Mouse (Mus musculus) kidney, adult 2 months (tissue): ENCODE data around the gene Fbxl15.

Source experiments
- CTCF ChIP-seq: fragments of 200-500 bp; conservative IDR thresholded peaks from 2 replicates; pipeline ENCODE4 v1.5.1; 2011; ENCODE audit warnings: low read depth, mild to moderate bottlenecking, control low read depth, low read length, moderate library complexity, mixed read lengths; ENCODE audit not compliant: insufficient read depth, insufficient read length
- POLR2A ChIP-seq: fragments of 200-500 bp; IDR thresholded peaks from one replicate; pipeline ENCODE4 v1.6.1; 2011; ENCODE audit warnings: low read depth, low read length, control low read depth

DNA sequence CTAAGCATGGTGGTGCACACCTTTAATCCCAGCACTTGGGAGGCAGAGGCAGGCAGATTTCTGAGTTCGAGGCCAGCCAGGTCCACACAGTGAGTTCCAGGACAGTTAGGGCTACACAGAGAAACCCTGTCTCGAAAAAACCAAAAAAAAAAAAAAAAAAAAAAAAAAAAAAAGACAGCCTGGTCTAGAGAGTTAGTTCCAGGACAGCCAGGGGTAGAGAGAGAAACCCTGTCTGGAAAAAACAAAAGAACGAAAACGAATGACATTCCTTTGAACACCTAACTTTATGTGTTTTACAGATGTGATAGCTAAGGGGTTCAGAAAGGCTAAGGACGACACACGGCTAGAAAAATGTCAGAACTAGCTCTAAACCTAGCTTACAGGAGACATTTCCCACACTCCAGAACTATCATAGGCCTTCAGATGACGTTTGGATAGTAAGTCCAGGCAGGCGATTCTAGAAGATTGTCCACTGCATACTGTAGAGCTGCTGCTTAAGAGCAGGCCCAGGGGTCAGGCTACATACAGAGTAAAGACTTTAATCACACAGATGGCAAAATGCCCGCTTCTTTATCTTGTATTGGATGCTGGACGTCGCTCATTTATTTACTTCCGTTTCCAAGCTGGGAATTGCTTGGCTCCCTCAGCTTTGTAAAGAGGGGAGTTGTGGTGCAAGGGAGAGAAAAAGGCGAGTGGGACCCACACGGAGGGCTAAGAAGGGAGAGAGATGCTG is 20.1 kb downstream of the Fbxl15 start:
- TF ChIP-seq CTCF = no peak
- no peak for TF ChIP-seq POLR2A
